Mouse (Mus musculus) hindbrain, embryonic 16.5 days (tissue): Measurements from ENCODE around the gene Ces2h. TPM values are rescaled to one million over a fixed set of nuclear protein-coding genes. Genes with fewer than 3 reads are reported as not detected.

Experiments
- ATAC-seq: fragments of 200-750 bp; cut with Nextera tagmentation; 2 replicates; pipeline ENCODE4 v1.8.0; 2017; ENCODE audit warnings: moderate TSS enrichment, moderate library complexity
- H3K27ac ChIP-seq: fragments of 300-500 bp; sonication (generic); 2 replicates; pipeline ENCODE4 v1.5.1; 2014; ENCODE audit warnings: low read depth, mild to moderate bottlenecking, control low read depth, low read length, moderate library complexity
- H3K27me3 ChIP-seq: fragments of 300-500 bp; sonication (generic); replicated peaks from 2 replicates; pipeline ENCODE4 v1.6.1; 2014; ENCODE audit warnings: low read length; ENCODE audit not compliant: control insufficient read depth, insufficient read depth
- H3K36me3 ChIP-seq: fragments of 300-500 bp; sonication (generic); 2 replicates; pipeline ENCODE4 v1.6.1; 2014; ENCODE audit warnings: mild to moderate bottlenecking, low read length, moderate library complexity, mixed read lengths; ENCODE audit not compliant: control insufficient read depth, insufficient read depth
- H3K4me1 ChIP-seq: fragments of 300-500 bp; sonication (generic); 2 replicates; pipeline ENCODE4 v1.6.1; 2014; ENCODE audit warnings: low read depth, low read length; ENCODE audit not compliant: control insufficient read depth, insufficient read depth
- H3K4me2 ChIP-seq: fragments of 300-500 bp; sonication (generic); 2 replicates; pipeline ENCODE4 v1.6.1; 2014; ENCODE audit warnings: mild to moderate bottlenecking, low read length, control low read depth, moderate library complexity
- H3K4me3 ChIP-seq: fragments of 300-500 bp; sonication (generic); 2 replicates; pipeline ENCODE4 v1.5.1; 2014; ENCODE audit warnings: mild to moderate bottlenecking, low read length, control low read depth, moderate library complexity
- H3K9ac ChIP-seq: fragments of 300-500 bp; sonication (generic); 2 replicates; pipeline ENCODE4 v1.6.1; 2014; ENCODE audit warnings: low read depth, mild to moderate bottlenecking, control low read depth, low read length, moderate library complexity
- H3K9me3 ChIP-seq: fragments of 300-500 bp; sonication (generic); 2 replicates; pipeline ENCODE4 v1.6.1; 2014; ENCODE audit warnings: mild to moderate bottlenecking, low read length, moderate library complexity; ENCODE audit not compliant: control insufficient read depth
- WGBS: fragments of 180-500 bp; shearing (Covaris S2); extraction: QIAGEN DNeasy Blood & Tissue Kit; methylation state at CpG from one replicate; pipeline ENCODE4 v1.1.7; 2014; 5-methylcytosine and 5-hydroxymethylcytosine counted together
- polyA plus RNA-seq: library from polyadenylated mRNA; unstranded; fragments of >200 nt; fragmentation: Nextera tagmentation; extraction: Ambion mirVana; gene quantifications from 2 replicates; pipeline ENCODE4 v1.2.1, GENCODE M21; 2015

The Ces2h gene
- polyA plus RNA-seq, 1 experiment from 2014 or later = not detected

DNA sequence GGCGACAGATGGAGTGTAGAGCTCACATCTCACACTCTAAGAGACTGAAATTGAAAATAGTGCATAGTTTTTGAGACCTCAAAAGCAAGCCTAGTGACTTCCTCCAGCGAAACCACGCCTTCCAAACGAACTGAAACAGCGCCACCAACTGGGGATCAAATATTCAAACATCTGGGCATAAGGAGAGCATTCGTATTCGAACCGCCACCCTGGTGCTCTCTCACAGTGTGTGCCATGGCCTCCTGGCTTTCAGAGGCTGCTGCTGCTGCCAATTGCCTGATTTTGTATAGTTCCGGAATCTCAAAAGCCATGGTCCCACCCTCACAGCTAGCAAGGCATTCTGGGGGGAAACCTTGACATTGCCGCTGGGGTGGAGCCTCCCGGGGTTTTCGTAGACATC, 10.5 kb downstream of the Ces2h start:
- no peak for ATAC-seq
- WGBS = 77% methylated on average over 12 of the region's 12 CpGs
- H3K27me3 ChIP-seq = no peaks in the 10 kb centered on the region

DNA sequence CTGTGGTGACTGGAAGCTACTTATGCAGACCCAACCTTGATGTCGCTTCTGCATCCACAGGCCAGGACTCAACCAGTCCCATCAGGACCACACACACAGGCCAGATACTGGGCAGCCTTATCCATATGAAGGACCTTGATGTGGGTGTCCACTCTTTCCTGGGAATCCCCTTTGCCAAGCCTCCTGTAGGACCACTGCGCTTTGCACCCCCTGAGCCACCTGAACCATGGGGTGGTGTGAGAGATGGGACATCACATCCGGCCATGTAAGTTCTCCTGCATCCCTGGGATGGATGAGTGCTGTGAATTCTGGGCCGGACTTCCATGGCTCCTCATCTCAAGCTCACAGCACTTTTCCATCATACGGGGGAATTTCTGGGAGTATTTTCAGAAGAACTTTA, 13.7 kb downstream of the Ces2h start:
- WGBS = 94% methylated on average over 5 of the region's 5 CpGs
- Histone ChIP-seq H3K36me3 (no peaks in the 10 kb centered on the region), H3K4me3 (no peak overlapping the region), H3K9me3 (no peaks in the 10 kb centered on the region), H3K27ac (no peak overlapping the region), H3K4me1 (no peaks in the 10 kb centered on the region), H3K27me3 (no peaks in the 10 kb centered on the region), H3K9ac (no peak overlapping the region), H3K4me2 (no peak overlapping the region)
- no peak for ATAC-seq

More for the DNA sequence above, 10.5 kb downstream of the Ces2h start:
- Histone ChIP-seq H3K36me3 (no peaks in the 10 kb centered on the region), H3K4me2 (no peak overlapping the region), H3K9ac (no peak overlapping the region), H3K27ac (no peak overlapping the region), H3K4me1 (no peaks in the 10 kb centered on the region), H3K4me3 (no peak overlapping the region), H3K9me3 (no peaks in the 10 kb centered on the region)

DNA sequence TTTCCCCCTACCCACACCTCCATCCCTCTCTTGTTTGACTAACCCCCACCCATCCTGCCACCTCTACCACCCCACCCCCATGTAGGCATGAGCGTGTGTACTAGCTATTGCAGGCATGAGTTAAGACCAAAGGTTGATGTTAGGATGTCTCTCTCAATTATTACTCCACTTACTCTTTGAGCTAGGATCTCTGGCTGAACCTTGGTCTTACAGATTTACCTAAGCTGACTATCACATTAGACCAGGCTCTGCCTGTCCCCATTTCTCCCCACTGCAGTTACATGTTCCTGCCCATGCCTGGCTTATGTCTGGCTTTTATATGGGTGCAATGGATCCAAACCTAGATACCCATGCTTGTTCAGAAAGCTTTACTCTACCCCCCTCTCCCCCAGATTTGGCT, 21.3 kb downstream of the Ces2h start:
- Histone ChIP-seq H3K9me3 (no peaks in the 10 kb centered on the region), H3K4me3 (no peak overlapping the region), H3K36me3 (no peaks in the 10 kb centered on the region), H3K9ac (no peak overlapping the region), H3K27ac (no peak overlapping the region), H3K27me3 (no peaks in the 10 kb centered on the region), H3K4me2 (no peak overlapping the region), H3K4me1 (no peaks in the 10 kb centered on the region)
- no peak for ATAC-seq
- WGBS = 89% methylated on average over 1 of the region's 1 CpGs

DNA sequence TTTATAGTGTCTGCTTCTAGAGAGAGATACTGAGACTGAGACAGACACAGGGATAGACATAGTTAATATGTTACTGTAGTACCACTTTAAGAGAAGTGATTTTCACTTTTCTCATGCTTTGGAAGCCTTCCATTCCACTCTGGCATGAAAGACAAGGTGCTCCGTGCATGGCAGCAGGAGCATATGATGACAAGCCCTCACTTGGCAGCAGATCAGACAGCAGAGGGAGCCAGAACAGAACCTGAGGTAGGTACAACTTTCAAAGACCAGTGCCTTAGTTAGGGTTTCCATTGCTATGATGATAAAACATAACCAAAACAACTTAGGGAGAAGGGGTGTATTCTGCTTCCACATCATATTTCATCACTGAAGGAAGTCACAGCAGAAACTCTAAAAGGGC, 22.4 kb downstream of the Ces2h start:
- H3K4me2 ChIP-seq = no peak overlapping the region
- H3K4me3 ChIP-seq = no peak overlapping the region
- H3K27ac ChIP-seq = no peak overlapping the region
- H3K4me1 ChIP-seq = no peaks in the 10 kb centered on the region
- WGBS = 58% methylated on average over 1 of the region's 1 CpGs
- no peaks in the 10 kb centered on the region for H3K9me3 ChIP-seq
- H3K27me3 ChIP-seq = no peaks in the 10 kb centered on the region
- H3K9ac ChIP-seq = no peak overlapping the region
- no peaks in the 10 kb centered on the region for H3K36me3 ChIP-seq
- ATAC-seq = no peak

DNA sequence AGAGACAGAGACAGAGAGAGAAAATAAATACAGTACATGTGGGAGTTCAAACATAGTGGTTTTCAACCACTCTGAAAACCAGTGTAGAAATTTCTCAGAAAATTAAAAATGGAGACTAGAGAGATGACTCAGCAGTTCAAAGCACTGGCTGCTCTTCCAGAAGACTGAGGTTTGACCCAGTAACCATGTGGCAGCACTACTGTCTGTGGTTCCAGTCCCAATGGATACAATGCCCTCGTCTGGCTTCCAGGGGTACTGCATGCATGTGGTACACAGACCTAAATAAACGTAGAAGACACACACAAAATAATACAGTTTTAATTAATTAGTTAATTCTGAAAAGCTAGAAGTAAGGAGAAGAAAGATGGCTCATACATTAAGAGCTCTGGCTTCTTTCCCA, 24.4 kb downstream of the Ces2h start:
- no peak overlapping the region for H3K4me3 ChIP-seq
- ATAC-seq = no peak
- WGBS = 66% methylated on average over 2 of the region's 2 CpGs

DNA sequence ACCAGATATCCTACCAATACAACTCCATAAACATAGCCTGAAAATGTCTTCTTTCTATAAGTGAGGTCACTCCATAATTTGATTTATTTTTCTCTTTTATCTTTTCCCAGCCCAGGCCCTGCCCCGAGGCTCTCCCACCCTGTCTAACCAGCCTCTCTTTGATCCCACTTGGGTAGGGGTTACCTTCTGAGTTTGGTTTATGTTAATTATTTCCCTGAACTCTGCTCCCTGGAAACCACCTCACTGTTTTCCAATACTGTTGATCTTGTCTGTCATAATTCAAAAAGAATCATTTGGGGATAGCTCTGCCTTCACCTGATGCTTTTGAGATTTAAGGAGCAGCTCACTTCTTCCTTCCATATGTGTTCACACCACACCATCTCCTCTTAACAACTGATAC, 42.9 kb downstream of the Ces2h start:
- H3K27me3 ChIP-seq = no peaks in the 10 kb centered on the region
- ATAC-seq = no peak
- no peaks in the 10 kb centered on the region for H3K36me3 ChIP-seq
- no peak overlapping the region for H3K4me3 ChIP-seq
- no peak overlapping the region for H3K4me2 ChIP-seq
- H3K9ac ChIP-seq = no peak overlapping the region
- H3K4me1 ChIP-seq = no peaks in the 10 kb centered on the region
- 77% methylated on average over 1 of the region's 1 CpGs for WGBS
- H3K9me3 ChIP-seq = no peaks in the 10 kb centered on the region
- H3K27ac ChIP-seq = no peak overlapping the region

More for the DNA sequence above, 24.4 kb downstream of the Ces2h start:
- no peaks in the 10 kb centered on the region for H3K27me3 ChIP-seq
- H3K27ac ChIP-seq = no peak overlapping the region
- no peak overlapping the region for H3K4me2 ChIP-seq
- no peaks in the 10 kb centered on the region for H3K36me3 ChIP-seq
- no peak overlapping the region for H3K9ac ChIP-seq
- H3K9me3 ChIP-seq = no peaks in the 10 kb centered on the region
- no peaks in the 10 kb centered on the region for H3K4me1 ChIP-seq

DNA sequence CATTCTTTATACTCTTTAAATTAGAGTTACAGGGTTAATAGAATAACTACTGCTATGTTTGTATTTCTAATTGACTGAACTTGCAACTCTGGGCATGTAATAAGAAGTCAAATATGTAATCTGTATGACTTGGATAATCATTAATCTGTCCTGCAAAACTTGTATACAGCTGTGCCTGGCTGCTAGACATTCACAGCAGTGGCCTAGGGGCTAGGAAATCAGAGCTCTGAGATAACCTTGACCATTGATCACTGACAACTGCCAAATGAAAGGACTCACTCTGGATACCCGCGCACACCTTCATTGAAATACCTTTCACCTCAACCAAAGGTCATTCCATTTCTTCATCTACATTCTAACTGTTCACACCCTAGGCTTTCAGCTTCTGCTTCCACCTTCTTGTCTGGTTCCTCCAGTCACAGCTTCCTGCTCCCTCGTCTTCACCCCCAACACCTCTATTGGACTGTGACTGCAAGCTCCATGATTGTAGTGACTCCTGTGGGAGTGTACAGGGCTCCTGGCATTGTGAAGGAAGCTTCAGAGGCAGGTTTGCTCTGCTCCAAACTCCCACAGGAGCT, 45.3 kb downstream of the Ces2h start:
- no peaks in the 10 kb centered on the region for H3K4me1 ChIP-seq
- no peak for ATAC-seq
- no peak overlapping the region for H3K4me2 ChIP-seq
- H3K27ac ChIP-seq = no peak overlapping the region
- WGBS = 91% methylated on average over 3 of the region's 3 CpGs
- no peak overlapping the region for H3K9ac ChIP-seq
- no peak overlapping the region for H3K4me3 ChIP-seq
- H3K9me3 ChIP-seq = no peaks in the 10 kb centered on the region
- no peaks in the 10 kb centered on the region for H3K36me3 ChIP-seq
- no peaks in the 10 kb centered on the region for H3K27me3 ChIP-seq

DNA sequence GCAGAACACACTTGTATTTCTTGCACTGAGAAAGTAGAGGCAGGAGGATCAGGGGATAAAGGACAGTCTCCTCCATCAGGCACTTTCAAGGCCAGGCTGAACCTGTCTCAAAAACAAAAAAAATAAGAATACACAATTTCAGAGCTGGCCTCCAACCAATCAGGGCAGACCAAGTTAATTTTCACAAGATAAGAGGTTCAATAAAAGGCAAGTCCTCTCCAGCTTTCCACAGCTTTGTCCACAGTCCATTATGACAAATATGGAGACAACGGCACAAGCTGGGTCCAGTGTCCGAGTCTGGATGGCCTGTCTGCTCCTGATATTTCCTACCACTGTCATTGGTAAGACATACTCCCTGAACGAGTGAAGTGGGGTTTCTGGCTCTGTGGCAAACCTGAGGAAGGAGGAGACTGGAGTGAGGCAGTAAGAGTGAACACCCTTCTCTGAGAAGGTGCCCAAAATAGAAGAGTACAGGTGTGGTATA, 47.8 kb downstream of the Ces2h start, which contains the start of gene Ces3a:
Gene Ces3a, plus strand, starts transcription at position 231 of the 484 bp plus-strand sequence.
- no peak for ATAC-seq
- H3K4me1 ChIP-seq = no peaks in the 10 kb centered on the region
- 86% methylated on average over 3 of the region's 3 CpGs for WGBS
- no peak within 1 kb of the TSS for H3K9ac ChIP-seq
- no peak within 1 kb of the TSS for H3K4me2 ChIP-seq
- H3K9me3 ChIP-seq = no peaks in the 10 kb centered on the region
- H3K4me3 ChIP-seq = no peak within 1 kb of the TSS
- H3K27ac ChIP-seq = no peak within 1 kb of the TSS
- no peaks in the 10 kb centered on the region for H3K27me3 ChIP-seq
- no peaks in the 10 kb centered on the region for H3K36me3 ChIP-seq

DNA sequence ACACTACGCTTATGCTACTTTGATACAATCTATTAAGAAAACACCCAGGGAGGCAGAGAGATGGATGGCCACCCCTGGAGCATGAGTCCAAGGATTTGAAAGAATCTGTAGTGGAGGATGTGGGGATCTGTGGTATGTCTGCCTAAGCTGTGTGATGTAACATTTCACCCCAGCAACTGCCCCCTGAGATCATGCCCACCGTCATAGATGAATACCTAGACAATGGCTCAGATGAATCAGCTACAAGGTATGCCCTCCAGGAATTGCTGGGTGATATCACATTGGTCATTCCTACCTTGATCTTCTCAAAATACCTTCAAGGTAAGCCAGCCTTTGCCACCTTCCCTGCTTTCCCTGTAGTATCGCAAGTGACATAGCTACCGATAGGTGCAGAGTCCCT, 55.6 kb downstream of the Ces2h start:
- ATAC-seq = no peak
- WGBS = 93% methylated on average over 4 of the region's 4 CpGs
- no peak overlapping the region for H3K9ac ChIP-seq
- H3K9me3 ChIP-seq = no peaks in the 10 kb centered on the region
- no peaks in the 10 kb centered on the region for H3K27me3 ChIP-seq
- H3K4me1 ChIP-seq = no peaks in the 10 kb centered on the region
- no peak overlapping the region for H3K4me2 ChIP-seq
- H3K36me3 ChIP-seq = no peaks in the 10 kb centered on the region
- H3K27ac ChIP-seq = no peak overlapping the region
- H3K4me3 ChIP-seq = no peak overlapping the region

DNA sequence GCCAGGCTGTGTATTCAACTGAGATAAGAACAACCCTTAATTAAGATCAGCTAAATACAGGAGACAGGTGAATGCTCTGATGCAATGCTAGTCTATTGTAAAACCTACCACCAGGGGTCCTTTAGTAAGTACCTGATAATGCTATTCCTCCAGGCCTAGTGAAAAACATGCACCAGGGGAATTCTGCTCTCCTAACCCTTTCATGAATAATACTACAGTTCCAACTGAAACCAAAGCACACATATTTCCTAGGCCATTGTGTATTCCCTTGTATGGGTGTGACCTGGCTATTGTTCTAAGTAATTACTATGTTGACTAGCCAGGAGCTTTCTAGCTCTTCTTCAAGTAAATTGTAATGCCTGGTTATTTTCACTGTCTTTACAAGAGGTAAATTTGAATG, 59.4 kb downstream of the Ces2h start:
- H3K9me3 ChIP-seq = no peaks in the 10 kb centered on the region; the same call in 1 of the 2 replicates
- no peak overlapping the region for H3K4me3 ChIP-seq
- H3K27ac ChIP-seq = no peak overlapping the region
- no peak overlapping the region for H3K4me2 ChIP-seq
- no peak for ATAC-seq
- H3K27me3 ChIP-seq = no peaks in the 10 kb centered on the region
- no peaks in the 10 kb centered on the region for H3K4me1 ChIP-seq
- no peak overlapping the region for H3K9ac ChIP-seq
- H3K36me3 ChIP-seq = no peaks in the 10 kb centered on the region
